Mouse (Mus musculus): ENCODE results near the gene Tnrc6b.

GRCm38 (mm10) chr15:80711401-80712151 is 463 bp downstream of the Tnrc6b start:
- no peak for TF ChIP-seq CTCF (IDR thresholded peaks at IDR 0.05; ENCODE audit: extremely low read depth, insufficient read length, insufficient replicate concordance, low read depth, low read length)
- TF ChIP-seq POLR2A (IDR thresholded peaks at IDR 0.05; ENCODE audit: low read depth, low read length) = no peak
